Mouse (Mus musculus) thymus, postnatal 14 days (tissue): ENCODE measurements around the gene I0C0044D17Rik.

Experiments used
- DNase-seq: peaks from one replicate; pipeline ENCODE4 v3.0.0; 2021

I0C0044D17Rik gene

DNA sequence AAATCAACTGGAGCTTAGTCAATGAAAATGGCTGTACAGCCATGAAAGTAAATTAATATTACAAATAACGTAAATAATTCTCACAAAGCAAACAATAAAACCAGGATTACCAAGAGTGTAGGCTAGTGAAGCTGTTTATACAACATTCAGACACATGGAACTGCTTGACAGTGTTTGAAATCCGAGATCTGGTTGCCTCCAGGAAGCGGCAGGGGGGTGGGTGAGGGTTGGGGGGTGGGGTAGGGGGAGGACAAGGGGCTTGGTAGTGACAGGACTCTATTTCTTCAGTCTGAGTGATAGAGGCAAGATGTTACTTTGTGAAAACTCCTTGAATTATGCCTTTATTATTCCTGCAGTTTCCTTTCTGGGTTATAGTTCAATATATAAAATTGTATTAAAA lies 3.1 kb upstream of the I0C0044D17Rik start:
- DNase-seq: no peak

DNA sequence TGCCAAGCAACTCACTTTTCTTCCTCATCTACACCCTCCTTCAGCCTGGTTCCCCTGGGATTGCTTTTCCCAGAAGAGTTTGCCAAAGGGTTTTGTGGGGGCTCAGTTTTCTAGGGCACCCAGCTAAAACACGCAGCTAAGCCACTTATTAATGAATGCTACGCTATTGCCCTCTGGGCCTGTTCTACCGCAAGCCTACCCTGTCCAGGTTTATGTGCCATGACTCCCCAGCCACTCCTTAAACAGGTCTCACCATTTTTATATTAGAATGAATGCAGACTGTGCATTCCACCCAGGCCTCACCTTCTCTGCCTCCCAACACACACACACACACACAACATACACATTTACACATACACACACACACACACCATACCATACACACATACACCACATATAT lies 593 bp downstream of the I0C0044D17Rik start:
- no peak for DNase-seq

DNA sequence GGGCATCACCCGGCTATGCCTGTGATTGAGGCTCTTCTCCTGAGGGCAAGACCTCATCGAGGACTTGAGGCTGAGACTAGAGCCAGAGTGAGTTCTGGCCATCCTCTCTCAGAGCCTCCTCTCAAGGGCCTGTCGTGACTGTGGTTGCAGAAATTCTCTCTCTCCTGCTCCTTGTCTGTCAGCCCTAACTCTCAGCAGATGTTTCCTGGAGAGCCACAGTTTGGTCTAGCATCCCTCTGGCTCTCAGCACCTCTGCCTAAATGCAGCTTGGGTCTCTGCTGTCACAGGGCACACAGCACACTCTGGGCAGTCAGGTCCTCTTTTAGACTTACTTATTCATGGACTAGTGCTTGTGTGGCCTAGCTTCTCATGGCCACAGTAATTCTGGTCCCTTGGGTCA lies 1.2 kb downstream of the I0C0044D17Rik start:
- no peak for DNase-seq

DNA sequence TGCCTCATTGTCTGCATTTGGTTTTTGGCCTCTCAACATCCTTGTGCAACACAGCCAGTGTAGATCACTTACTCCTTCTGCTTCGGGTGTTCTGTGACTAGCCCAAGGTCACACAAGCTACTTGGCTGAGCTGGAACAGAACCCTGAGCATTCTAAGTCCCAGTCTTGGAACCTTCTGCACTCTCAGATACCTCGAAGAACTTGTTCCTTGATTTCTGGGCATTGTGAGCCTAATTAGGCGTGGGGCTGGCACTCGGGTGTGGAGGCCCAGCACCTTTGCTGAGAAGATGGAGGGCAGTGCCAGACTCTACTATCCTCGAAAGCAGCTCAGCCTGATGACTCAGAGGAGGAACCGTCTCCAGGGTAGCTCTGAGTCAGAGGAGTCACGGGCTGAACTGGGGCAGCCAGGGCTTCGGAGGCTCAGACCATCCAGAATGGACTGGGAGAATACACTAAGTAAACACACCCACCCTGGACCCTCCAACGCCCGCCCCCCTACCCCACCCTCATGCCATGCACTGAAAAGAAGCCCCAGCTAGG lies 4.4 kb downstream of the I0C0044D17Rik start:
- no peak for DNase-seq

DNA sequence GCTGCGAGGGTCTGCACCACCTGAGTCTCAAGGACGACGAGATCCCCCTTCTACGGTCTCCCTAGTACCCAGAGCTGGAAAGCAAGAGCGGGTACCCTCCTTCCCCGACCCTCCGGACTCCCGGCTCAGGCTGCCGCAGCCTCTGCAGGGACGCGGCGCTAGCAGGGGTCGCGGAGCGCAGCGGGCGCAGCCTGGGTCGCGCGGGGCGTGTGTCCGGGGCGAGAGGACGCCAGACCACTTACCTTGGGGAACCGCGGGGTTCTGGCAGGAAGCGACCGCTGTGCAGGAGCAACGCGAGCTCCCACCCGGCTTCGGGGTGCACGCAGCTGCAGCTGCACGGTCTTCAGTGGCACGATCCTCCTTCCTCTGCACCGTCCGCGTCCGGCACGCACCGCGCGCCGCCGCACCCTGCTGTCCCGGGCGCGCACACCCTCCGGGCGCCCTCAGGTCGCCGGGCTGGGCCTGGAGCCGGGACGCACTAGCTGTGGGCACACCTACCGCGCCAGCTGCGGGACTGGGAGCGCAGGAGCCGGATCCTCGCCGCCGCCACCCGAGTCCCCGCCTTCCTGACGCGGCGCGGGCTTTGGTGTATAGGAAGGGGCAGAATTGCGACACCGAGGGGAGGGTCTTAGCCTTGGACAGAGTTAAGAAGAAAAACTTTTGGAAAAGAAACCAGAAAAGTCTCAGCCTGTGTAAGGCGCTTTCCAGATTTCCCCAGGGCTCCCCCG lies 6.3 kb downstream of the I0C0044D17Rik start, which contains the start of gene Kank4:
TSS of gene Kank4 (minus strand) at position 354 of the 728 bp plus-strand sequence.
- peak; percentile 35 for DNase-seq

DNA sequence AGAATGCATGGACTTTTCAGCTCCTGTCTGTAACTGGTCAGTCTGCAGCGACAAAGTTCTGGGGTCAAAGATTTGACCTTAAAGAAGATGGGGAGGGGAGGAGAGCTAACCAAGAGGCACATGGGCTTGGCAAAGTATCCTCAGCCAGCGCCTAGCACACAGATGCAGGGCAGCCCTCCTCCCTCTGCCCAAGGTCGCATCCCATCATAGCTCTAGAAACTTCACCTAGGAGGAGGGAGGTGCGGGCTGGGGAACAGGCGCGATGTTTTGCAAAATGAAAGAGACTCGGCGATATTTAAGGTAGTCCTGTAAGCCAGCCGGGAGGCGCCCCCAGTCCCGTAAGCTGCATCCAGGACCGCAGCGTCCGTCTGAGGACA lies 6.8 kb downstream of the I0C0044D17Rik start:
- no peak for DNase-seq

DNA sequence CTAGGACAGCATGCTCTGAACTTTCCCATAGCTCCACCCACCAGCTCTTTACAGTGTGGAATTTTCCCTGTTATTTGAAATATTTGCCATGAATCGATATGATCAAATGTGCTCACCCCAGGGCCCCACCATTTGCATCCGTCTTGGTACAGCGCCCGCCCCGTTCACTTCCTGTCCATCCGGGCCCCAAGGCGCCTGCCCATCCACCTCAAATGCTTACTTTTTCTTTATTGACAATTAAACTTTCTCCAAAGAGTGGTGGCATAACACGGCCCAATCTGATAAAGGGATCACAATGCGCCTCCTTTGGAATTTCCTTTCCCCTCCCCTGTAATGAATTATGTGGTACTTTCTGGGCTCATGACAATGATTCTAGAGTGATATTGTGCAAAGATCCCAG lies 17.3 kb downstream of the I0C0044D17Rik start:
- DNase-seq: no peak

DNA sequence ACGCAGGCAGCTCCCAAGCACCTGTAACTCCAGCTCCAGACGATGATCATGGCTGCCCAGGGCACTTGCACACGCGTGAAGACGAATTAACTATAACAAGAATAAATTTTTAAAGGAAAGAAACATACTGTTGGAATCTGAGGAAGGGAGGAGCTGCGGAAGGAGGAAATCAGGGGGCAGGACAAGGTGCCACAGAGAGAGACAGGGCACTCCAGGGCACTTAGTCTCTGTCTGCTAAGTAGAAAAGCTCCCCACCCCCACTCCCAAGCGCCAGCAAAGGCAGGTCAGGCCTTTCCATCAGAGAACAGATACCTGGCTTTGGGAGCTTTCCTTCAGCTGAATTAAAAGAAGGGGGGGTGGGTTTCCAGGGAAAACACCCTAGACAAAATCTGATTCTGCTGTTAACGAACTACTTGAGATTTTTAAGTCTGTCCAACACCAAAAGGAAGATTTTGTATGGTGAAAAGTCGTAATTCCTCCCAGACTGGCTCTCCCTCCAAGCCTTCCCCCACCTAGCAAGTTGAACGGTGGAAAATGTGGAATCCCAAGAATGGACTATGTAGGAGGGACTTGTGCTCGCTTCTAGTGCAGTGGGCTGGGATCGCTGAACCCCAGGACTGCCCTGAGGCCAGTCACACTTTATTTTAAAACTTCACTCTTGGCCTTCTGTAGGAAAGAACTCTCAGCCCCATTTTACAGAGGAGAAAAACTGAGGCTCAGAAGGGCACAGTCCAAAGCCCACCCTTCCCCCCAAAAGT lies 18.2 kb downstream of the I0C0044D17Rik start:
- DNase-seq: no peak

DNA sequence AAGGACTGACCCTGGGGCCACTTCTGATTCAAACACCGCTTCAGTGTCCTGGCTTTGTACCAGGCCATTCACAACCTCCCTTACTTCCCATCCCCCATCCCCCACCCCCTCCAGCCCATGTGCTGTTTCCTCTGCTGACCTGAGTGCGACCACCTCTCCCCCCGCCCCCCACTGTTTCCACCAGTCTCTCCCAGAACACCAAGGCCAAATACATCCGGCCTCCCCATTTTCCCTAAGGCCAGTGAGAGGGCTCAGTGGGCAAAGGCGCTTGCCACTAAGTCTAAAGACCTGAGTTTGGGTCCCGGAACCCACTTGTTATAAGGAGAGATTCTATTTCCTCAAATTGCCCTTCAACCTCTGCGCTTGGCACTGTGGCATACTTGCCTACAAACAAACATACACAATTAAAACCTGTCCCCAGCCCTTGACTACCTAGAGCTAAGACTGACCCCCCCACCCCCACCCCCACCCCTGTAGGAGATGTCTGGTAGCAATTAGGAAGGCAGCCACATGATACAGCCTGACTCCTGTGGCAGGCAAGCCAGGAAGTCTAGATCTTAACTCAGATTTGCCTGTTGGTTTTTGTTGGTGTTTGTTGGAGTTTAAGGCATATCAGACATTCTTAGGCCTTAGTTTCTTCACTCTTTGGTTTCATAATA lies 19.0 kb downstream of the I0C0044D17Rik start:
- DNase-seq: no peak

DNA sequence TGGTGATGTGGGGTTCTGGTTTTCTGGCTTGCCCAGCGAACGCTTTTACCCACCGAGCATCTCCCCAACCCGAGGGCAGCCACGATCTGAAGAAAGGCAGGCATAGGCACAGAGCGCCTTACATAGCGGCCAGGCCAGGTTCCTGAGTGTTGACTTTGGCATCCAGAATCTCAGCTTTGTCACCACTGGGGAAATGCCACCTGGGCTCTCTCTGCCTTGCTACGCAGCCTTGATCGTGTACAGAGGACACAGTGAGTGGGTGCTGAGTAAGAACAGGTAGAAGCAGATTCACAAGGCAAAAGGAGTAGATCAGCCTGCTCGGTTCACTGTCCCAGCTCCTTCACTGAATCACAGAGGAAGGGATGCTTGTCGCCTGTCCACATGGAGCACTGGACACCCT lies 21.9 kb downstream of the I0C0044D17Rik start:
- no peak for DNase-seq

DNA sequence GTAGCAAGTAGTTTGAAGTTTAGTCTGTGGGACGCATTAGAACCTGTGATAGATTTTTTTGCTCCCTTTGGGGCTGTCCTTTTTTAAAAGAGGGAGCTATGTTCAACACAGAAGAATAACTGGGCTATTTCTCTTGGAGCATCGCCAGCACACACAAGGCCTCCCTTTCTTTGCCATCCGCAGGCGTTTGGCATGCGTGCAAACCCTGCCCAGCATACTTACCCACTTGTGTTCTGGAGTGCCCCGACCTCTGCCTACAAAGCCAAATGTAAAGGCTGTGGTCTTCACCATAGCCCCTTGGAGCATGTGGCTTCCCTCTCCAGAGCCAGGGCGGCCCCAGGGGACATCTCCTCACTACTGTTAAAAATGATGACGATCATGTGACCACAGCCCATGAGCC lies 22.8 kb downstream of the I0C0044D17Rik start:
- no peak for DNase-seq

DNA sequence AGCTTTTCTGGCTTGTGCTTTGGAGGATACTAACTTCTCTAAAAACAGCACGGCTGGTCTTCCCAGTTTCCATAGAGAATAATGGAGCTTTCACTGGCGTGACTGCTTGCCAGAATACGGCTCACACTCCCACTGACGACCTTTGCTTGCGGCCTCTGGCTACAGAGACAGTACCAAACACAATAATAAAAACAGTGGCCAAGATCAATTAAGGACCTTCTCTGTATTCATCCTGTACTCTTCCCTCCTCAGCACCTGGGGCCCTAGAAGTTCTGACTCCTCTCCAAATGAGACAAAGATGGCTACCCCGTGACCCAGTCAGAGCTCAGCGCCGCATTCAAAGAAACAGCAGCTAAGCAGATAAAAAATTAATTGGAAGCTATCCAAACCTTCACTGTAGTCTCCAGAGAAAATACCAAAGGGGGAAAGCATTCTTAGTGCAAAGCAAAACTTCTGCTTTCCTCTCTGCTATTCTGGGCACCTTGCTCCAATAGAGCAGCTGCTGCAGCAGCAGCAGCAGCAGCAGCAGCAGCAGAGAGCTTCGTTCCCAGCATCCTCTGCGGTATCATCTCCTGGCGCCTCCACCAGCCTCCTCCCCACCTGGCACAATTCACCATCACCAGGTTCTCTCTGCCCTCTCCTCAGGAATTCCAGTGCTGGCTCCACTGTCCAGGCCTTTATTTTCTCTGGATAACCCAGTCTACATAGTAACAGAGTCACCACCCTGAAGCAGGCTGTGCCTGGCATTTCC lies 26.9 kb downstream of the I0C0044D17Rik start:
- no peak for DNase-seq

DNA sequence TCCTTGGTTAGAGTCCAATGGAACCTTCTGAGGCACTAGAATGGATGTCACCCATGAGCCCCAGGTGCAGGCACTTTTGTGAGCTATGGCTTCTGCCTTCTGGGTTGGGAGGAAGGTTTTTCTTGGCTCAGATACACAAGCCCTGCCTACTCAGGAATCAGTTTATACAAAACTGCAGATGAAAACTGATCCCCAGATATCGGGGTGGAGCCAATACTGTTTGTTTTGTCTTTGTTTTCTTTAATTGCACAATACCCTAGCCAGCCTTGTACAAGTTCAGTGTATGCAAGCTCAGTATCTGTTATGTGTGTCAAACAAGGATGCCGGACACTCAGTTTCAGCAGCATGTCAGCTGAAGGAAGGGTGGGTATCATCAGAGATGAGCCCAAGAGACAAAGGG lies 28.4 kb downstream of the I0C0044D17Rik start:
- no peak for DNase-seq

DNA sequence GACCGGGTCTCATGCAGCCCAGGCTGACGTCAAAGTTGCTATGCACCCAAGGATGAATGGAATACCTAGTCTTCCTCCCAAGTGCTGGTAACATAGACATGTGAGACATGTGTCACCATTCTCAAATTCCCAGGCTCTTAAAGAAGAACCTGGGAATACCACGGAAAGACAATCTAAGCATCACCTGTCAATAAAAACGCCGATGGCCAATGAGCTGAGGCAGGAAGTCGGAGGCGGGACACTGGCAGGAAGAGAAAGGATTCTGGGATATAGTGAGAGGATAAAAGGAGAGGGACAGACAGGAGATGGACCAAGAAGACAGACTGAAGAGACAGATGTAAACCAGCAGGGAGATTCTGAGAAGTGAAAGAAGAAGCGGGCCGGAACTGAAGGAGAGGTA lies 30.2 kb downstream of the I0C0044D17Rik start:
- no peak for DNase-seq

DNA sequence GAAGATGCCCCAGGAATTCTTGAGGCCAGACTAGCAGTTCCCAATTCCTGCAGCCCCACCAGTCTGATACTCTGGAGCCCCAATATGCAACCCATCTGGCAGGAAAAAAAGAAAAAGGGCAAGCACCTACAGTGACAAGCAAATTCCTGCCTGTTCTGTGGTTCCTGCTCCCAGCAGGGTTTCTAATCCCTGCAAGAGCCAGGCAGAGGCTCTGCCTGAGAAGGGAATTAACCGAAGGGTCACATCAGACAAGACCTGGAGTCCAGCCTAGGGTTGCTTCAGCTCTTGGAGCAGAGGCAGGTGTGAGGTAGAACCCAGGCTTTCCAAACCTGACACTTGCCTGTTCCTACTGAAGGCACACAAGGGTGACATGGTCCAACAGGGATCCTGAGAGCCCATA lies 32.9 kb downstream of the I0C0044D17Rik start:
- DNase-seq: no peak

DNA sequence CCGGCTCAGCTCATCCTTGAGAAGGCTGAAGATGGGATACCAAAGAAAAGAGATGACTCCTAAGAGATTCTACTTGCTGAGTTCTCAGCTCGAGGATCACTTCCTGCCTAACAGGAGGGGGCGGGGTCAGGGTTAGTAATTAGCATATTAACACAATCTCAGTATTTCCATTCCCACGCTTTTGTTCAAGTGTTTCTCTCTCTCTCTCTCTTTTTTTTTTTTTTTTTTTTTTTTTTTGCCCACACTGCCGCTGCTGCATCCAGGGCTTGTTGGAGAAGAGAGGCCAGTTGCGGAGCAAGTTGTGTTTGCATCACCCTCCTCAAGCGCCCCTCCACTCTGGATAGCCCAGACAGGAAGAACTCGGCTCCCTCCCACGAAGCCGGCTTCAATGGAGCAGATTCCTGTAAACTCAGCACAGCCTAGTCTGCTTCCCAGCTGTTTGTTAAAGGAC lies 33.8 kb downstream of the I0C0044D17Rik start:
- peak; percentile 10 for DNase-seq

DNA sequence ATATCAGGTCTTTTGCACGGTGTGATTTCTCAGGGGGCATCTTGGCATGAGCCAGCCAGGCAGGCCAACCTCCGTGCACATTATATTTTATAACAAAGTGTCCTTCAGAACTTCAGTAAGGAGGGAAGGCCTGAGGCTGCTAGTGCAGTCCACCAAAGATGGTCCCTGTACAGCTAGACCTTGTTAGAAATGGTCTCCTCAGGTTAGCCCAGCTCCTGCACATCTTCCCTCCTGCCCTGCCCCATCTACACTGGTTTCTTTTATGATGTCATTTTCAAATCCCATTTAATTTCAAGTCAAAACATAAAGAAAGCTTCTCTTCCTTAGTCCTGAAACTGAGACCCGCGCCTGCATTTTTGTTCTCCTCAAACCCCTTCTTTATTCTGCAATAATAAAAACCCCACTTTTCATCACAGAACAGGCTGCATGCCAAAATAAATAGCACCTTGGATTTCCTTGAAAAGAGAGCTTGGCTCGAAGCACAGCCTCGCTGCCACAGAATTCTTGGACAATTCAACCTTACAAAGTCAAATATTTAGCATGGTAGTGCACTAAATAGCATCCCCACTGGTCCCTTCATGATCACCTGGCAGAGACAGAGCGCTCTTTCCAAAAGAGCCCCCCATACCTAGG lies 34.4 kb downstream of the I0C0044D17Rik start:
- DNase-seq: no peak

DNA sequence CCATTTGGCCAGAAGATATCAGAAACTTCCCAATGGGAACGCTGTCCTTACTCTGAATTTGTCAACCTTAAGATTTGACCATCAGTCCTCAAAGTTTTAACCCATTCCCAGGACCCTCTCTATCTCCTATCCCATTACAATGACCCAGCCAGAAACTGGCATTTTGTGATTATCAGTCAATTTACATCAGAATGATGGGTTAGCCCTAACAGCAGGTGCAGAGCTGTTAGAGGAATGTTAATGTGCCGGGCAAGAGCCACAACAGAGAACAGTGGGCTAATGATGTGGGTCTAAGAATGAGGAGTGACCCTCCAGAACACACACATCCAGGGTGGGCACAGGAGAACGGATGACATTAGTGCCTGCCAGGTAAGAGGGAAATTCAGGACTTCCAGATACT lies 37.4 kb downstream of the I0C0044D17Rik start:
- DNase-seq: no peak

DNA sequence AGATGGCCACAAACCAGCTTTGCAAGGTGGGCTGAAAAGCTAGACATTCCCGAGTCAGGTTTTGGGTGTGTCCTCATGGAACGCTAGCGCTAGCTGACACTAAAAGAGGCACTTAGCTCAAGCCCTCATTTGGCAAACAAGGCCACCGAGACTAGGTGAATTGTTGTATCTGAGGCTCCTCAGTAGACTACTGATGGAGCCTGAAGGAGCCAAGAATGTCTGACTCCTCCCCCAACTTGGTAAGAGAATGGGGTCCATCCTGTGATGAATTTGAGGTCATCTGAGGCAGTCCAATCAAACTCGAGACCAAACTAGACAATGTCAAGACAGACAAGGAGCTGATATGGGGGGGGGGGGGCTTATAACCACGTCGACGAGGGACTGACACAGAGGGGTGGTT lies 37.8 kb downstream of the I0C0044D17Rik start:
- DNase-seq: no peak

DNA sequence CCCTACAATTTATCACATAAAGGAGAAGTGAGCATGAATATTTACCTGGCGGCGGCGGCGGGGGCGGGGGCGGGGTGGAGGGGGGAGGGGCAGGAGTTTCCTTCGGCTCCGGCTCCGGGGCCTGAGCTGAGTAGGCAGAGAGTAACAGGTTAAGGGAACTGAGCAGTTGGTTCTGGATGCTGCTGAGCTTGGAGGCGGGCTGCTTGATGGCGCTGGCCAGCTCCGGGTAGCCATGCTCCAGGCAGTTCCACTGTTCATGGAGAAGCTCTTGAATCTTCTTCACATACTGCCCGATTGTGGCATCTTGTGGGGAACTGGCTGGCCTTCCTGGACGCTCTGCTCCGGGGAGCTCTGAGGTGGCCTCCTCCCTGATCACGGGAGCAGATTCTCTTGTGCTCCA lies 45.4 kb downstream of the I0C0044D17Rik start:
- DNase-seq: no peak

DNA sequence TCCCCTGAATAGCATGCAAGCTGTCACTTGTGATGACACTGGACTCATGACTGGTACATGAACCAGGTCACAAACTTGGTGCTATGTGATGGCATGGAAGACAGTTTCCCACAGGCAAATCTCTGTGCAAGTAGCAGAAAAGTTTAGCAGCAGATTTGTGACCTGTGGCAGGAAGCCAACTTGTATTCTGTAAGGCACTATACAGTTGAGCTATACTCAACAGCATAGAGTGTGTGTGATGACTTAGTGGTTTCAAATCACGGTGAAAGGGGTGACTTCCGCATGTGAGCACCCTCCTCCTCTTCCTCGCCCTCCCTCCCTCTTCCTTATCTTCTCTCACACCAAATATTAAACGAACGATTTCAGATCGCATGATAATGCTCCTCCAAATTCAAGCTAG lies 46.2 kb downstream of the I0C0044D17Rik start:
- no peak for DNase-seq

DNA sequence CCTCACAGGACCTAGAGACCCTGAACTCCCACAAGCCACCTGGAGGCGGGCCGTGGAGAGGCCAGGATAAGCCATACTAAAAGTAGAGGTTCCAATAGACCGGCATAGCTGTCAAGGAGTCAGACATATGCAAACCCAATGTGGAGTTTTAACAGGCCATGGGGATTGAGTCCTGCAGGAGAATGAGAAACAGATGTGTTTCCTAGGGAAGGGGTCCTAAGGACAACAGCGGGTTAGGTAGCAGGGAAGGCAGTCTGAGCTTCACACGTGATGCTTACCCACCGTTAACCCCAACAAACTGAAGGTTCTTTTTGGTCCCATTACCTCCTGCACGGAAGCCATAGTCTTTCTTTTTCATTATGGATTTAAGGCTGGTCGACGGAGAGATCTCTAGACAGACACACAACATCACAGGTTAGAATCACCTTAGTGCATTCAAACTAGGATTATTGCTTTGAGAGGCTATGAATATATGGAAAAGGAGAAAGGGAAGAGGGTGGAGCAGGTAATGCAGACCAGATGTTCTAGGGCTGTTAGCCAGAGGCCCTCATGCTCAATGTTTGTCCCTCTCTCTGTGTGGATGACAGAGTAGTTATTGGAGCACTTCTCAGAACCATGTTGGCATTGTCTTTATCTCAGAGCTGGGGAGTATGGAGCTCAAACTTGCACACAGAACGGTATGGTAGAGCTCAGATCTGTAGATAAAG lies 46.8 kb downstream of the I0C0044D17Rik start:
- no peak for DNase-seq
